Mouse (Mus musculus): ENCODE measurements at regions not wholly inside any gene's neighbourhood (a gene's known extent, or its start where the extent isn't known, plus 50 kb on each side); places are given as distances from the start of the nearest gene placed in this dataset.

- in situ Hi-C loops (cut with MboI, MseI), result loop anchor here (25.0 kb wide), 1 partner anchor 1695 kb away; the partner anchor contains the start of gene Cyp2j9
These were observed 100.8 kb downstream of the Tm2d1 start for GRCm38 (mm10) chr4:98282275-98282674.

- in situ Hi-C loops (cut with MboI, MseI), result no loop called here
These were observed 124.8 kb downstream of the Tm2d1 start for GRCm38 (mm10) chr4:98258336-98258735.

DNA sequence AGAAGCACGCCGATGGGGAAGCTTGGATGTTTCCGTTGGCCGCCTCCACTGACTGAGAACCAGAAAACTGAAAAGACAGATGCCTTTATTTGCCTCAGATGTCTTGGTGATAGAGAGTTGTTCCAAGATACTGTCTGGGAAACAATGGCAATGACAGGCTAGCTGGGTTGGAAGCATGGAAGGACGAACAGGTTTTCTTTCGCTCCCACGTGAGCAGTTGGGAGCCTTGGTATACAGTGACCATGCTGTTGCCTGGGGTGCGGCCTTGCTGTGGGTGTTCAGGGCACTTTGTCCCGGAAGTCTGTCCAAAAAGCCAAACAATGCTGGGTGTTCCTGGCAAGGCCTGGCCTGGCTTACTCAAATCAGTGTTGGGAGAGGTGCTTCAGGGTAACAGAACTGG is 125.4 kb downstream of the Tm2d1 start:
- in situ Hi-C loops (cut with MboI, MseI), result no loop called here

GRCm38 (mm10) chr4:98254856-98255853 is 128.0 kb downstream of the Tm2d1 start:
- in situ Hi-C loops (cut with MboI, MseI), result no loop called here

DNA sequence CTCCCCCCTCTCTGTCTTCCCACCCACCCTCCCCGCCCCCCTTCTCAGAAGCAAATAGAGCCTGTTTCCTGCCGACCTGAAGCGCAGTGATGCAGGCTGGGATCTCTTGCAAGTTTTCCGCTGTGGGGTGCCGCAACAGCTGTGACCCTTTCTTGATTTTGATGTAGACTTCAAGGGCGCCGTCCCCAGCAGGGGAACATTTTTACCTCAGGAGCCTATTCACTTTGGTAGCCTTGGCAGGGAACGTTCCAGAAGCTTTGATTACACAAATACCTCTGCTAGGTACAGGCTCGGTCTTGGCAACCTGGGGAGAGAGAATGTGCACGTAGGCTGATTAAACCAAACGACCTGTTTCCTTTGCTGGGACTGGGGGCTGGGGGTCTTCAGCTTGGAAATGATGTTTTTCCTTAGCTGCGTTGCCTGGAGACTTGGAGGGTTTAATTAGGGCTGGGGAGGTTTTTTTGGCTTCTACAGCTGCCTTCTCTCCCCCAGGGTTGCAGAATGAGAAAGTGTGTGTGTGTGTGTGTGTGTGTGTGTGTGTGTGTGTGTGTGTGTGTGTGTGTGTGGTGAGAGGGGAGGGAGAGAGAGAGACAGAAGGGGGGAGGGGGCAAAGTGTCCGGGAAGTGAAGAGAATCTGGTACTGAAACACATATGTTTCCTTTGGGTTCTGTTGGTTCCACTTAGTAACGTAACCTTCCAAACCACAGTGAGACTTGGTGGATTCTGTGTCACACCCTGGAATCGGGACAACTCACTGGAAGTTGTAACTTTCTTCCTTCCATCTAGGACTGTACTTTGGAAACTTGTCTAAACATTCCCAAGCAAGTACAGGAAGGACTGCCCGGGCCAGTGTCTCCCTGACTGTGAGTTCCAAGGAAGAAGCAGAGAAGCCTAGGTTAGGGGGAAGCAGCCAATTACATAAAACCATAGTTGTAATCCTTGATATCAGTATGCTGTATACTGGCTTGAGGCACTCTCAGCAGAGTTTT is 138.9 kb downstream of the Tm2d1 start:
- in situ Hi-C loops (cut with MboI, MseI), result loop anchor here (10.0 kb wide), 2 partner anchors 499 to 669 kb away; no protein-coding TSS in a partner anchor

DNA sequence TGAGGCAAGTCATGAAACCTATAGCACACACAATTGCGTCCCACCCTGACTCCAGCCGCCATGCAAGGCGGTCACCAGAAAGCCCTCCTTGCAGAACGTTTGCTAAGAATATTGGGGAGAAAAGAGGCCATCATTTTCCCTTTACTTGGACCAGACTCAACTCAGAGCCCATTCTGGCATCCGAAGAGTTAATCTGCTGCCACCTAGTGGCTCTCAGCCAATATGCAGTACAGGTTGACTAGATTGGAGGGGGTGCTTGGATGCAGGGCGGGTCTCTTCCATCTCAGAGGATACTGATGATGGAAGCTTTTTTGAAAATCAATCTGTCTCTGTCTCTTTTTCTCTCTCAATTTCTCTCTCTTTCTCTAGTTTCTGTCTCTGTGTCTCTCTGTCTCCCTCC is 139.6 kb downstream of the Tm2d1 start:
- in situ Hi-C loops (cut with MboI, MseI), result loop anchor here (10.0 kb wide), 2 partner anchors 499 to 669 kb away; no protein-coding TSS in a partner anchor

- in situ Hi-C loops (cut with MboI, MseI), result loop anchor here (10.0 kb wide), 2 partner anchors 497 to 667 kb away; no protein-coding TSS in a partner anchor
These were observed 141.2 kb downstream of the Tm2d1 start for GRCm38 (mm10) chr4:98241921-98242320.

DNA sequence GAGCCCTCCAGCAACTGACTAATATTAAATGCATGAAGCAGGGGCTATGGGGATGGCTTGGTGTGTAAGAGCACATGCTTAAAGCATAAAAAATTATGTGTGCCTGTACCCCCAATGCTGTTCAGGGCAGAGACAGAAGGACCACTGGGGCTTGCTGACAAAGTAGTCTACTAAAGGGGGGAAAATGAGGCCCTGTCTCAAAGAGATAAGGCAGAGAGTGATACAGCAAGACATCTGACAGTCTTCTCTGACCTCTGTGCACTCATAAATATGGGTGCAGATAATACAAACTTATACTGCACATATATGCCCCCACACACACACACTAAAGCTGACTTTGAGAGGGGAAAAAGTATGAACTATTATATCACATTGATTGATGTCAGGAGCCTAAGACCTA is 142.8 kb downstream of the Tm2d1 start:
- in situ Hi-C loops (cut with MboI, MseI), result loop anchor here (10.0 kb wide), 2 partner anchors 495 to 665 kb away; no protein-coding TSS in a partner anchor

- in situ Hi-C loops (cut with MboI, MseI), result no loop called here
These were observed 145.0 kb downstream of the Tm2d1 start for GRCm38 (mm10) chr4:98238075-98238474.

- in situ Hi-C loops (cut with MboI, MseI), result no loop called here
These were observed 145.6 kb downstream of the Tm2d1 start for GRCm38 (mm10) chr4:98237475-98237874.

DNA sequence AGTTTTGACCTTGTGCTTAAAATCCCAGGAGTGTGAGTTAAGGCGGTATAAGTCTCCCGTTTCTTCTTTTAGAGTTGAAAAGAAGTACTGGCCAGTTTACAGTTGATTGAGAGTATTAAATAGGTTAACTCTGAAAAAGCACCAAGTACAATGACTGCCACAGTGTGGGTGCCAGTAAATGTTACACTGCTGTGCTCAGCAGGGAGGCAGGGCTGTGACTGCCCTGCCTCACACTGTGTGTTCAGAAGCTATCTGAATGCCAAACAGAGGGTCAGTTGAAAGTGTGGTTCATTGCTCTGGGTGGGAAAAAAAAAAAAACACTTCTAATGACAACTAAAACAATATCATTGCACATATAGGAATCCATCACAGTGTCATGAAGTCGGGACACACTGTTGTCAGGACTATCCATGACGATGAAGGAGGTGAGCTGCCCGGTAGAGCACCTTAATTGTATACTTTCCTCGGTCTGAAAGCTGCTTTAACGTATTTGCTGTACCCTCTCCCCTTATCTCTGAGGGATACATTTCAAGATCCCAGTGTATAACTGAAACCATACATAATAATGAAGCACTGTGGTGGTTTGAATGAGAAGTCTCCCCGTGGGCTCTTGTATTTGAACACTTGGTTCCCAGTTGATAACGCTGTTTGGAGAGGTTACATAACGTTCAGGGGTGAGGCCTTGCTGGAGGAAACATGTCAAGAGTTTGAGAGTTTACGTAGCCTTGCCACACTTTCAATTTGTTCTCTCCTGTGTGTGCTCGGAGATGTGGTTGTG is 146.9 kb downstream of the Tm2d1 start:
- in situ Hi-C loops (cut with MboI, MseI), result no loop called here

DNA sequence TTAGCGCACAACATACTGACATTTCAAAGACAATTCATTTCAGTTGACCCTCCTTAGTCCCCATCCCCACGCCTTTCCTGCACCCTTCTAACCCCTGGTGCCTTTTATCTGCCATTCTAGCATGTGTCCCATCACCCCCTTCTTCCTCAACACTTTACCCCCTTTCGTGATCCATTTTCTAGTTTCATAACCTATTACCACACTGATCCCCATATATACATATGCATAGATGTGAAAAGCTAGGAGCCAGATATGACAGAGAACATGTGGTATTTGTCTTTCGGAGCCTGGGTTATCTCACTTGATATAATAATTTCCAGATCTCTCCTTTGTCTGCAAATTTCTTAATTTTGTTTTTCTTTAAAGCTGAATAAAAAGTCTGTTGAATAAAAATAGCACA is 154.9 kb downstream of the Tm2d1 start:
- in situ Hi-C loops (cut with MboI, MseI), result no loop called here

DNA sequence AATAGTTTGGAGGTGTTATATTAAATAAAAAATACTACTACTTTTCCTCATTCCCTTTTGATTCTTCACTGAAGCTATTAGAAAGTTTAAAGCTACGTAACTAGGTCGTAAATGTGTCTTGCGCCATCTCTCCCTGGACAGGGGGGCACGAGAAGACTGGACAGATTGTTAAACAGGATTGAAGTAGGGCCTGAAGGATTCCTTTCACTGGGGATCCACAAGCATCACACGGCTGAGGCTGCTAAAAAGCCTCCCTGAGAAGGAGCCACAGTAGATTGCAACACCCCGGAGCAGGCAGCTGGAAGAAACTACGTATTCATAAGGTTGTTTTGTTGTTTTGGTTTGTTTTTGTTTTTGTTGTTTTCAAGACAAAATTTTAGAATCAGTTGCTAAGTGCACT is 158.7 kb downstream of the Tm2d1 start:
- in situ Hi-C loops (cut with MboI, MseI), result no loop called here

- in situ Hi-C loops (cut with MboI, MseI), result no loop called here
These were observed 159.7 kb downstream of the Tm2d1 start for GRCm38 (mm10) chr4:98223429-98223828.

DNA sequence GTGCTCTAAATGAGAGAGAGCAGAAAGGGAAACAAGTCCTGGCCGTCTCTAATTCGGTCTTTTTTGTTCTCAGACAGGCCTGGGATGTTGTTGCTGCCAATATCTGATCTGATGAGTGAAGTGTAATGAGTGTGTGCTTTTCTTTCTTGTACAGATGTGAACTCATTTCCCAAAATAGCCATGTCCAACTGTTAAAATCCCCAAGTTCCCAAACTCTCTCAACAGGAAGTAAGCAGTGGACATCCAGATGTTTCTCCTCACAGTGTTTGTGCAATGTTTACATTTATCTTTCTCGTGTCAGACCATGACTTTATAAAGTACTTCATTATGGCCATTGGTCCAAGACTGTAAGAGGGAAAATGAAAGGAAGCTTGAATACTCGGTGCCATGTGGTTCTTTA is 161.5 kb downstream of the Tm2d1 start:
- in situ Hi-C loops (cut with MboI, MseI), result no loop called here

DNA sequence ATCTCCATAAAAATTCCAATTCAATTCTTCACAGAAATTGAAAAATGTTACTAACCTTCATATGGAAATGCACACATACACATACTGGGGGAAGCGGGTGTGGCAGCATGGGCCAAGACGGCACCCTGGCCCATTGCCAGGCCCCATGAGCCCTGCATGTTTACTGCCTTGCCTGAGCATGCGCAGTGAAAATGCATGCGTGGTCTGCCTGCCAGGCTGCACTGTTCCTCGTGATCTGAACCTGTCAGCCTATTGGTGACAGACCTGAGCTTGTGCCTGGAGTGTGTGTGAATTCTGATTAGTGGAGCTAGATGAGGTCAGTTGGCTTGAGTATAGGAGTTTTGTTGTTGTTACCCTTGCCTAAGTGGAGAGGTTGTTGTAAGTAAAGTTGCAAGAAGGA is 167.9 kb downstream of the Tm2d1 start:
- in situ Hi-C loops (cut with MboI, MseI), result no loop called here

- in situ Hi-C loops (cut with MboI, MseI), result no loop called here
These were observed 175.7 kb downstream of the Tm2d1 start for GRCm38 (mm10) chr4:98207446-98207845.

DNA sequence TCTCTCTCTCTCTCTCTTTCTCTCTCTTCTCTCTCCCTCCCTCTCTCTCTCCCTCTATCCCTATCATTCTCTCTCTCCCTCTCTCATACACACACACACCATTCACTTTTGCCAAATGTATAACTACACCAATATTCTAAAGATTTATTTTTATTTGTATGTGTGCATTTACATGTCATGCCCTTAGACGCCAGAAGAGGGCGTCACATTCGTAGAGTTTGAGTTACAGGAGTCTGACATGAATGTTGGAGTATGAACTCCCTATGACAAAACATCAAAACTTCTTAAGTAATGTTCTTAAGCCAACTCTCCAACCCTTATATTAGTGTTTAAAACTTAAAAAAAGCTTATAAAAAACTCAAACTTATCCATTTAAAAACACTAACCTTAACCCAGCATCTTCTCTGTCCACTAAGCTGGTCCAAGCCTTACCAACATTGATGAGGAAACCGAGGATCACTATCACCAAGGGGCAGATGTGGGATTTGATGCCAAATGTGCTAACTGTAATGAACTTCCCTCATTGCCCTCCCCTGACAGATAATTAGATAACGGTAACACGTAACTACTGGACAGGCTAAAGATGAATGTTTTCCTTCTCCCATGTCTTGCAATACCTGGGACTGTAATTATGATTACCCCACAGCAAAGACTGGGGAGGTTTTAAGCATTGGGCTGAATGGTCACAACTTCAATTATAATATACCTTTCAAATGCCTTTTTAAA is 176.7 kb downstream of the Tm2d1 start:
- in situ Hi-C loops (cut with MboI, MseI), result no loop called here

- in situ Hi-C loops (cut with MboI, MseI), result no loop called here
These were observed 180.0 kb downstream of the Tm2d1 start for GRCm38 (mm10) chr4:98203129-98203528.

DNA sequence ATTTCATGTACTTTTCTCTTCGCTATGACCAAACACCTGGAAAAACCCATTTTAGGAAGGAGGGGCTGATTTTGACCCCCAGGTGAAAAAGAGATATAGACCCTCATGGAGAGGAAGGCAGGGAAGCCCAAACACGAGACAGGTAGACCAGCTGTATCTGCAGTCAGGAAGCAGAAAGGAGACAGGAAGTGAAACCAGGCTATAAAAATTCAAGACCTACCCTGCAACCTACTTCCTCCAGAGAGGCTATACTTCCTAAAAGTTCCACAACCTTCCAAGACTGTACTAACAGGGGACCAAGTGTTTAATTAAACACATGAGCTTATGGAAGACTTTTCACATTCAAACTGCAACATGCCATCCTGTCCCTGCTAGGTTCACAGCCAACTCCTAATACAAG is 180.9 kb downstream of the Tm2d1 start:
- in situ Hi-C loops (cut with MboI, MseI), result no loop called here

Measured in regulatory T cell (primary cell).